Mouse (Mus musculus): Measurements from ENCODE around the gene Uck2. TPM values are rescaled to one million over a fixed set of nuclear protein-coding genes. Genes with fewer than 3 reads are reported as not detected.

Gene Uck2
- polyA plus RNA-seq, 1 experiment from 2014 or later = 46.6 TPM

- Histone ChIP-seq H3K9me3 (replicated peaks) (no peaks in the 10 kb centered on the region), H3K27ac (replicated peaks) (no peak overlapping the region), H3K9ac (replicated peaks) (no peak overlapping the region), H3K4me1 (no peaks in the 10 kb centered on the region), H3K4me3 (replicated peaks) (no peak overlapping the region), H3K4me2 (no peak overlapping the region), H3K36me3 (no peaks in the 10 kb centered on the region), H3K27me3 (replicated peaks) (no peaks in the 10 kb centered on the region)
- WGBS = 78% methylated on average over 8 of the region's 8 CpGs
- ATAC-seq (ENCODE audit: low FRiP score) = no peak
Observed at GRCm38 (mm10) chr1:167205177-167205750, 79.9 kb downstream of the Uck2 start.

- H3K4me1 ChIP-seq = no peaks in the 10 kb centered on the region
- H3K9ac ChIP-seq (replicated peaks) = no peak overlapping the region
- no peaks in the 10 kb centered on the region for H3K9me3 ChIP-seq (replicated peaks)
- H3K27ac ChIP-seq (replicated peaks) = no peak overlapping the region
- H3K4me3 ChIP-seq (replicated peaks) = no peak overlapping the region
- 100% methylated on average over 1 of the region's 1 CpGs for WGBS
- no peak for ATAC-seq (ENCODE audit: low FRiP score)
- H3K36me3 ChIP-seq = no peaks in the 10 kb centered on the region
- H3K4me2 ChIP-seq = no peak overlapping the region
- no peaks in the 10 kb centered on the region for H3K27me3 ChIP-seq (replicated peaks)
Observed at GRCm38 (mm10) chr1:167204421-167204820, 80.7 kb downstream of the Uck2 start.

- H3K36me3 ChIP-seq = no peaks in the 10 kb centered on the region
- no peak overlapping the region for H3K4me3 ChIP-seq (replicated peaks)
- H3K27ac ChIP-seq (replicated peaks) = no peak overlapping the region
- H3K9me3 ChIP-seq (replicated peaks) = no peaks in the 10 kb centered on the region
- no peak for ATAC-seq (ENCODE audit: low FRiP score)
- no peak overlapping the region for H3K4me2 ChIP-seq
- H3K27me3 ChIP-seq (replicated peaks) = no peaks in the 10 kb centered on the region
- no peaks in the 10 kb centered on the region for H3K4me1 ChIP-seq
- no peak overlapping the region for H3K9ac ChIP-seq (replicated peaks)
- 27% methylated on average over 8 of the region's 8 CpGs for WGBS
Observed at GRCm38 (mm10) chr1:167194766-167195165, 90.4 kb downstream of the Uck2 start.

- H3K36me3 ChIP-seq = no peaks in the 10 kb centered on the region
- WGBS = 50% methylated on average over 5 of the region's 5 CpGs
Observed at GRCm38 (mm10) chr1:167187791-167188190, 97.3 kb downstream of the Uck2 start.

GRCm38 (mm10) chr1:167181919-167182616 is 103.1 kb downstream of the Uck2 start:
- Histone ChIP-seq H3K4me1 (peaks cover 6% of the 10 kb centered on the region), H3K9me3 (replicated peaks) (no peaks in the 10 kb centered on the region), H3K36me3 (no peaks in the 10 kb centered on the region), H3K27me3 (replicated peaks) (no peaks in the 10 kb centered on the region), H3K4me3 (replicated peaks) (no peak overlapping the region), H3K9ac (replicated peaks) (no peak overlapping the region), H3K27ac (replicated peaks) (0 out of 2 replicates have a peak overlapping the region, but pooled peaks have one; percentile 37), H3K4me2 (no peak overlapping the region)
- ATAC-seq (ENCODE audit: low FRiP score) = 0 out of 2 replicates have a peak, but pooled peaks have one; percentile 59
- 29% methylated on average over 9 of the region's 9 CpGs for WGBS

More at GRCm38 (mm10) chr1:167187791-167188190, 97.3 kb downstream of the Uck2 start:
- Histone ChIP-seq H3K27ac (replicated peaks) (no peak overlapping the region), H3K4me3 (replicated peaks) (no peak overlapping the region), H3K9ac (replicated peaks) (no peak overlapping the region), H3K4me1 (no peaks in the 10 kb centered on the region), H3K27me3 (replicated peaks) (no peaks in the 10 kb centered on the region), H3K4me2 (no peak overlapping the region), H3K9me3 (replicated peaks) (no peaks in the 10 kb centered on the region)
- ATAC-seq (ENCODE audit: low FRiP score) = no peak

Small RNA genes lying within 50 kb of the gene (microRNA-seq; reads per million reads assigned to microRNA genes)
- not detected for gene Mir6347

Other genes starting within 250 kb of the Uck2 start
- gene Tmco1, start 23.1 kb upstream of the Uck2 start, polyA plus RNA-seq (2015; fragmentation: Nextera tagmentation; extraction: Ambion mirVana) = 76.2 and 79.1 TPM in 2 replicates
- 38.7 and 53.3 TPM in 2 replicates for gene Aldh9a1, start 64.7 kb upstream of the Uck2 start, polyA plus RNA-seq (2015; fragmentation: Nextera tagmentation; extraction: Ambion mirVana)
- 188 and 223 TPM in 2 replicates for gene Mgst3, start 108.5 kb upstream of the Uck2 start, polyA plus RNA-seq (2015; fragmentation: Nextera tagmentation; extraction: Ambion mirVana)
- gene Lrrc52, start 181.5 kb upstream of the Uck2 start, polyA plus RNA-seq (2015; fragmentation: Nextera tagmentation; extraction: Ambion mirVana) = 0.13 and 0.20 TPM in 2 replicates

Data from neural tube, embryonic 15.5 days (tissue).